Mouse (Mus musculus) liver, postnatal 0 days (tissue): ENCODE measurements around the gene Npas2.

ENCODE experiments used
- CTCF ChIP-seq: sonication (generic); IDR thresholded peaks from 2 replicates; pipeline ENCODE4 v1.5.1; 2016; ENCODE audit warnings: antibody characterized with exemption, low read depth
- EP300 ChIP-seq: IDR thresholded peaks from 2 replicates; pipeline ENCODE4 v1.6.1; 2016; ENCODE audit warnings: antibody characterized with exemption, low read depth, mild to moderate bottlenecking

- TF ChIP-seq CTCF = no peak
- TF ChIP-seq EP300 = no peak
Measured at GRCm38 (mm10) chr1:39256051-39256450, 62.5 kb downstream of the Npas2 start.
